Mouse (Mus musculus) C2C12 (cell line): ENCODE results near the gene Tspan32. TPM values are rescaled to one million over a fixed set of nuclear protein-coding genes. Genes with fewer than 3 reads are reported as not detected.

Experiments
- H3K27me3 ChIP-seq: one replicate; pipeline ENCODE4 v1.6.1; 2011; ENCODE audit not compliant: control insufficient read depth, insufficient read depth, insufficient read length
- H3K36me3 ChIP-seq: one replicate; pipeline ENCODE4 v1.6.1; 2011; ENCODE audit not compliant: control insufficient read depth, insufficient read depth
- H3K4me3 ChIP-seq: one replicate; pipeline ENCODE4 v1.5.1; 2011; ENCODE audit warnings: mild to moderate bottlenecking, control low read depth; ENCODE audit not compliant: poor library complexity, insufficient read depth, severe bottlenecking
- H3K79me2 ChIP-seq: one replicate; pipeline ENCODE4 v1.6.1; 2011; ENCODE audit not compliant: control insufficient read depth, insufficient read depth
- H3K79me3 ChIP-seq: one replicate; pipeline ENCODE4 v1.6.1; 2011; ENCODE audit warnings: low read depth, control low read depth
- H3ac ChIP-seq: one replicate; pipeline ENCODE3; 2011; ENCODE audit warnings: low read depth; ENCODE audit not compliant: control insufficient read depth, insufficient read length
- CEBPB ChIP-seq: IDR thresholded peaks from one replicate; pipeline ENCODE4 v1.6.1; 2011; ENCODE audit warnings: low read depth, mild to moderate bottlenecking, control low read depth, moderate library complexity
- CTCF ChIP-seq: IDR thresholded peaks from one replicate; pipeline ENCODE4 v1.5.1; 2011; ENCODE audit not compliant: control insufficient read depth, insufficient read depth, insufficient read length
- FOSL1 ChIP-seq: IDR thresholded peaks from one replicate; pipeline ENCODE4 v1.8.0; 2011; ENCODE audit warnings: mild to moderate bottlenecking, low read length; ENCODE audit not compliant: poor library complexity, insufficient read depth, severe bottlenecking
- MAX ChIP-seq: IDR thresholded peaks from one replicate; pipeline ENCODE4 v1.6.1; 2011; ENCODE audit warnings: mild to moderate bottlenecking, control low read depth
- MYOD1 ChIP-seq: IDR thresholded peaks from one replicate; pipeline ENCODE4 v1.6.1; 2011; ENCODE audit warnings: low read depth; ENCODE audit not compliant: control insufficient read depth, insufficient read length
- MYOG ChIP-seq: IDR thresholded peaks from one replicate; pipeline ENCODE4 v1.6.1; 2011; ENCODE audit not compliant: control insufficient read depth, insufficient read length; ENCODE audit errors: extremely low read depth
- USF1 ChIP-seq: IDR thresholded peaks from one replicate; pipeline ENCODE4 v1.6.1; 2011; ENCODE audit warnings: low read depth, mild to moderate bottlenecking, control low read depth, moderate library complexity
- polyA plus RNA-seq: library from polyadenylated mRNA; unstranded; fragments of >200 nt; fragmentation: generic; extraction: Trizol; gene quantifications from one replicate; pipeline ENCODE4 v1.2.1, GENCODE M21; 2012; ENCODE audit warnings: missing spikeins

Tspan32 gene
- polyA plus RNA-seq, 1 experiment = 1.9 TPM

DNA sequence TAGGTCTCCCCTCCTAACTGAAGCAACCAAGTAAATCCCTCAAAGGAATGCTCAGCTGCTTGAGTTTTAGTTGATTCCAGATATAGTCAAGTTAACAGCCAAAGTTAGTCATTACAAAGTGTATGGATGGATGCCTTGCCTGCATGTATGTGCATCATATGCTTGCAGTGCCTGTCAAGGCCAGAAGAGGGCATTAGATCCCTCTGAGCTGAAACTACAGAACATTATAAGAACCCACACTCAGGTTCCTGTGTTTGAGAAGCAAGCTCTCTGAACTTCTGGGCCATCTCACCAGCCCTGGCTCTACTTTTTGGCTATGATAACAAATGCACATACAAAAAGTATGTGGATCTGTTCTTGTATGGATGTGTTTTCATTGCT lies 40.0 kb downstream of the Tspan32 start:
- Histone ChIP-seq H3ac (no peak overlapping the region), H3K79me3 (no peaks in the 10 kb centered on the region), H3K79me2 (no peaks in the 10 kb centered on the region), H3K36me3 (no peaks in the 10 kb centered on the region), H3K4me3 (no peak overlapping the region), H3K27me3 (no peaks in the 10 kb centered on the region)
- TF ChIP-seq FOSL1 = no peak
- TF ChIP-seq MAX = no peak
- no peak for TF ChIP-seq CEBPB

DNA sequence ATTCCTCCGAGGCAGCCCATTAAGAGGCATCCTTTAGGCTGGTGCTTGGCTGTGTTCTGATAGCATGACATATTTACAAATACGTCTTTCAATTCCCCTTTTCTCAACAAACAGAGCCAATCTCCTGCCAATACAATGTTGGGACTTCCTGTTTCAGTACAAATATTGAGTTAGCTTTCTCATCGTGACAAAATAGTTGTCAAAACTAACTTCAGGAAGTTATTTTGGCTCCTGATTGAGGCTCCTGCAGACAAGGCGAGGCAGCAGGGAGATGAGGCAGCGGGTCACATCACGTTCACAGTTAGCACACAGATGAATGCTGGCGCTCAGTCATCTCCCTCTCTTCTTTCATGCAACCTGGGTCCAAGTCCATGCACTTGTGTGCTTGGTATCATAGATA lies 41.5 kb downstream of the Tspan32 start:
- Histone ChIP-seq H3K36me3 (no peaks in the 10 kb centered on the region), H3K79me3 (no peaks in the 10 kb centered on the region), H3K79me2 (no peaks in the 10 kb centered on the region), H3K27me3 (no peaks in the 10 kb centered on the region), H3K4me3 (no peak overlapping the region), H3ac (no peak overlapping the region)
- TF ChIP-seq MYOD1 (no peak), MYOG (no peak), CTCF (no peak), FOSL1 (no peak), CEBPB (no peak), USF1 (no peak), MAX (no peak)

GRCm38 (mm10) chr7:143049331-143049730 lies 44.5 kb downstream of the Tspan32 start:
- Histone ChIP-seq H3K27me3 (no peaks in the 10 kb centered on the region), H3ac (no peak overlapping the region), H3K79me3 (peaks cover 10% of the 10 kb centered on the region), H3K4me3 (no peak overlapping the region), H3K36me3 (no peaks in the 10 kb centered on the region), H3K79me2 (peaks cover 16% of the 10 kb centered on the region)
- TF ChIP-seq USF1 (no peak), FOSL1 (no peak), MAX (no peak), CEBPB (no peak), MYOD1 (no peak), MYOG (no peak), CTCF (no peak)

GRCm38 (mm10) chr7:143049841-143050816 lies 45.3 kb downstream of the Tspan32 start:
- TF ChIP-seq MYOG (no peak), MYOD1 (peak; percentile 29), MAX (no peak), USF1 (no peak), CTCF (no peak)
- Histone ChIP-seq H3K36me3 (no peaks in the 10 kb centered on the region), H3ac (no peak overlapping the region), H3K79me2 (peaks cover 24% of the 10 kb centered on the region), H3K4me3 (no peak overlapping the region), H3K79me3 (peaks cover 18% of the 10 kb centered on the region), H3K27me3 (no peaks in the 10 kb centered on the region)

DNA sequence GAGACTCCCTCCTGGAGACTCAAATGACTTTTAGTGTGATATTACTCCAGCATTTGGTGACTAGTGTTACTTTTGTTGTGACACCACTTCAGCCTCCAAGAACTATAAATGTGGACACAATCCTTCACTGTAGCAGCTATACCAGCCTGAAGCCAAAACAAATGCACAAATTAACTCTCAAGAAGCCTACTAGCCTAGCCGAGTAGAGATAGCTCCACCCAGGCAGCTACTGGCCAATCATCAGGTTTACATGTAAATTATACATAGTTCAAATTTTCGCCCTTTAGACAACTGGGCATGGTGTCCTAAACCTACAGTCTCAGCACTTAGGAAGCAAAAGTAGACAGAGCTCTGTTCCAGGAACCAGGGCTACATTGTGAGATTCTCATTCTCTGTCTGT lies 46.5 kb downstream of the Tspan32 start:
- TF ChIP-seq CTCF (no peak), USF1 (no peak), CEBPB (no peak), MYOG (no peak), FOSL1 (no peak), MAX (no peak), MYOD1 (no peak)
- no peak overlapping the region for H3K4me3 ChIP-seq

More for the DNA sequence above, 46.5 kb downstream of the Tspan32 start:
- Histone ChIP-seq H3K36me3 (peaks cover 10% of the 10 kb centered on the region), H3ac (no peak overlapping the region), H3K79me2 (peaks cover 36% of the 10 kb centered on the region), H3K27me3 (no peaks in the 10 kb centered on the region), H3K79me3 (peaks cover 30% of the 10 kb centered on the region)
